ENCODE assay signal across 7 mouse cellular contexts in the genomic region with DNA sequence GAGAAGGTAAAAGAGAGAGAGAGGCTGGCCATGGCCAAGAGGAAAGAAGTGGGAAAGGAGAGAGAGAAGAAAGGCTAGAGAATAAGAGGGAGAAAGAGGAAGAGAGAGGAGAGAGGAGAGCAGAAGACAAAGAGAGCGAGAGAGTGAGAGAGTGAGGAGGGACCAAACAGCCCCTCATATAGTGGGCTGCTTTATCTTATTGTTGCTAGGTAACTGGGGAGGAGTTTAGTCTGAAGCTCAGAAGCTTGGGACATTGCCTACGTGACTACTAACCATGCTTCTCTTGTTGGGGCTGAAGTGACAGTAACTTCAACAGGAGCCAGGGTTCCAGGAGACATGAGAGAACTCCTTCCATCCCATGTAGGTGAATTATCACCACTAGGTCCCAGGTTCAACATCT. TPM values are rescaled to one million over a fixed set of nuclear protein-coding genes. Genes with fewer than 3 reads are reported as not detected.
DNase-seq lines count a peak whose midpoint lies in the region; ATAC-seq and TF ChIP-seq lines count a peak whose summit lies in the region.
"Not testable (repeated sequence)": the region's sequence is repeated elsewhere in the genome, so short reads cannot be mapped to it uniquely, and the experiment has no call there.

No protein-coding gene starts in this region.

- peak overlapping the region; percentile 27; the same call in 1 of the 2 replicates for H3K4me2 ChIP-seq in liver, embryonic 11.5 days
- not testable (repeated sequence) for H3K4me2 ChIP-seq in liver, embryonic 13.5 days; liver, postnatal 0 days (ENCODE audit: low read depth, low read length)
- H3K4me2 ChIP-seq in liver, embryonic 15.5 days: peak overlapping the region; percentile 28

- not testable (repeated sequence) for H3K36me3 ChIP-seq in forebrain, embryonic 10.5 days (replicated peaks); hindbrain, embryonic 10.5 days; liver, embryonic 11.5 days (ENCODE audit: control insufficient read depth, insufficient read depth, low read length); liver, embryonic 13.5 days; liver, embryonic 15.5 days (replicated peaks); liver, postnatal 0 days (replicated peaks; ENCODE audit: insufficient read depth, low read length)

- 73% methylated on average over 2 of the region's 2 CpGs for WGBS in forebrain, embryonic 10.5 days
- WGBS in hindbrain, embryonic 10.5 days: 43% methylated on average over 2 of the region's 2 CpGs
- 28% methylated on average over 2 of the region's 2 CpGs for WGBS in liver, embryonic 11.5 days
- 28% methylated on average over 2 of the region's 2 CpGs for WGBS in liver, embryonic 13.5 days (ENCODE audit: insufficient replicate concordance)
- 14% methylated on average over 2 of the region's 2 CpGs for WGBS in liver, embryonic 15.5 days (ENCODE audit: insufficient replicate concordance)
- 72% methylated on average over 2 of the region's 2 CpGs for WGBS in liver, postnatal 0 days (ENCODE audit: insufficient replicate concordance)

- peak overlapping the region; percentile 74 for H3K27ac ChIP-seq in forebrain, embryonic 10.5 days
- H3K27ac ChIP-seq in hindbrain, embryonic 10.5 days: peak overlapping the region; percentile 79
- peak overlapping the region; percentile 48; the same call in 1 of the 2 replicates for H3K27ac ChIP-seq in liver, embryonic 11.5 days (ENCODE audit: low read depth, low read length)
- H3K27ac ChIP-seq in liver, embryonic 13.5 days: peak overlapping the region; percentile 45; the same call in 1 of the 2 replicates
- H3K27ac ChIP-seq in liver, embryonic 15.5 days (replicated peaks): peak overlapping the region; percentile 65
- H3K27ac ChIP-seq in liver, postnatal 0 days (ENCODE audit: low read depth): not testable (repeated sequence)

- peak; percentile 56 for DNase-seq in MEL-GATA-1-ER (ENCODE audit: extremely low read depth, low read depth)
- DNase-seq in forebrain, embryonic 10.5 days (ENCODE audit: extremely low spot score, low spot score); hindbrain, embryonic 10.5 days (ENCODE audit: low spot score); liver, embryonic 11.5 days (ENCODE audit: low spot score); liver, postnatal 0 days: not testable (repeated sequence)
- peak; percentile 18 for DNase-seq in liver, embryonic 13.5 days

- not testable (repeated sequence) for H3K9ac ChIP-seq in liver, embryonic 11.5 days (ENCODE audit: low read depth, low read length); liver, embryonic 13.5 days; liver, embryonic 15.5 days; liver, postnatal 0 days (replicated peaks)

- H3K9me3 ChIP-seq in forebrain, embryonic 10.5 days; hindbrain, embryonic 10.5 days; liver, embryonic 11.5 days (ENCODE audit: control insufficient read depth, low read length); liver, embryonic 13.5 days (replicated peaks); liver, embryonic 15.5 days (replicated peaks); liver, postnatal 0 days (ENCODE audit: low read length): not testable (repeated sequence)

- H3K27me3 ChIP-seq in forebrain, embryonic 10.5 days (ENCODE audit: poor library complexity, severe bottlenecking); hindbrain, embryonic 10.5 days (ENCODE audit: insufficient read depth, poor library complexity, severe bottlenecking); liver, embryonic 11.5 days (replicated peaks; ENCODE audit: control insufficient read depth, insufficient read depth, low read length); liver, embryonic 13.5 days; liver, embryonic 15.5 days; liver, postnatal 0 days (ENCODE audit: insufficient read depth, low read length): not testable (repeated sequence)

- not testable (repeated sequence) for TF ChIP-seq EP300 in liver, postnatal 0 days (IDR thresholded peaks at IDR 0.05; ENCODE audit: low read depth)

- not testable (repeated sequence) for H3K4me3 ChIP-seq in forebrain, embryonic 10.5 days; hindbrain, embryonic 10.5 days; liver, embryonic 11.5 days (ENCODE audit: low read depth, low read length); liver, embryonic 13.5 days (replicated peaks); liver, embryonic 15.5 days (replicated peaks); liver, postnatal 0 days (ENCODE audit: low read depth, low read length)

- H3K4me1 ChIP-seq in forebrain, embryonic 10.5 days: peaks cover 17% of the 10 kb centered on the region
- peaks cover 19% of the 10 kb centered on the region for H3K4me1 ChIP-seq in hindbrain, embryonic 10.5 days (replicated peaks)
- H3K4me1 ChIP-seq in liver, embryonic 11.5 days (replicated peaks; ENCODE audit: control insufficient read depth, insufficient read depth, low read length); liver, postnatal 0 days (ENCODE audit: insufficient read depth): not testable (repeated sequence)
- peaks cover 13% of the 10 kb centered on the region for H3K4me1 ChIP-seq in liver, embryonic 13.5 days (replicated peaks)
- peaks cover 25% of the 10 kb centered on the region for H3K4me1 ChIP-seq in liver, embryonic 15.5 days (replicated peaks)

- peak; percentile 80 for ATAC-seq in liver, embryonic 11.5 days (replicated peaks; ENCODE audit: low FRiP score)
- ATAC-seq in liver, embryonic 13.5 days (ENCODE audit: low read depth): peak; percentile 69; the same call in 1 of the 2 replicates
- ATAC-seq in liver, embryonic 15.5 days (ENCODE audit: insufficient read depth): peak; percentile 87
- ATAC-seq in liver, postnatal 0 days: peak; percentile 36; the same call in 1 of the 2 replicates

- TF ChIP-seq CTCF in liver, postnatal 0 days (IDR thresholded peaks at IDR 0.05; ENCODE audit: low read depth): not testable (repeated sequence)

RNA-seq across cellular contexts. Expression of gene Lyrm4, which starts 55.7 kb away (rescaled TPM):
- polyA plus RNA-seq in forebrain, embryonic 10.5 days (2016; fragmentation: Nextera tagmentation; extraction: Ambion mirVana): 23.4 and 24.4 TPM in 2 replicates
- 23.1 and 24.2 TPM in 2 replicates for polyA plus RNA-seq in hindbrain, embryonic 10.5 days (2016; fragmentation: Nextera tagmentation; extraction: Ambion mirVana)
- 40.2 and 41.7 TPM in 2 replicates for polyA plus RNA-seq in liver, embryonic 11.5 days (2014; fragmentation: Nextera tagmentation; extraction: Ambion mirVana)
- 27.1 and 27.8 TPM in 2 replicates for polyA plus RNA-seq in liver, embryonic 13.5 days (2015; fragmentation: Nextera tagmentation; extraction: Ambion mirVana)
- polyA plus RNA-seq in liver, embryonic 15.5 days (2015; fragmentation: Nextera tagmentation; extraction: Ambion mirVana): 18.4 and 19.5 TPM in 2 replicates
- 18.7 and 19.3 TPM in 2 replicates for polyA plus RNA-seq in liver, postnatal 0 days (2015; fragmentation: Nextera tagmentation; extraction: Ambion mirVana)

RNA-seq across cellular contexts. Expression of gene Fars2, which starts 55.8 kb away (rescaled TPM):
- 24.1 and 26.5 TPM in 2 replicates for polyA plus RNA-seq in forebrain, embryonic 10.5 days (2016; fragmentation: Nextera tagmentation; extraction: Ambion mirVana)
- 28.9 and 31.0 TPM in 2 replicates for polyA plus RNA-seq in hindbrain, embryonic 10.5 days (2016; fragmentation: Nextera tagmentation; extraction: Ambion mirVana)
- polyA plus RNA-seq in liver, embryonic 11.5 days (2014; fragmentation: Nextera tagmentation; extraction: Ambion mirVana): 27.7 and 31.0 TPM in 2 replicates
- polyA plus RNA-seq in liver, embryonic 13.5 days (2015; fragmentation: Nextera tagmentation; extraction: Ambion mirVana): 27.4 and 31.4 TPM in 2 replicates
- 26.7 and 28.3 TPM in 2 replicates for polyA plus RNA-seq in liver, embryonic 15.5 days (2015; fragmentation: Nextera tagmentation; extraction: Ambion mirVana)
- 37.9 and 39.3 TPM in 2 replicates for polyA plus RNA-seq in liver, postnatal 0 days (2015; fragmentation: Nextera tagmentation; extraction: Ambion mirVana)

Comparison
In these comparisons a context has a peak if more than half of its experiments do, and no peak if none do; other contexts are left out.
1. ATAC-seq: peak in every context shown above with its lines; median percentile 87 in liver, embryonic 15.5 days; 80 in liver, embryonic 11.5 days; 69 in liver, embryonic 13.5 days; 36 in liver, postnatal 0 days.